Mouse (Mus musculus) heart, embryonic 11.5 days (tissue): ENCODE data around the gene Ing5. TPM values are rescaled to one million over a fixed set of nuclear protein-coding genes. Genes with fewer than 3 reads are reported as not detected.

Experiments
- ATAC-seq: fragments of 200-750 bp; cut with Nextera tagmentation; replicated peaks from 2 replicates; pipeline ENCODE4 v1.8.0; 2017; ENCODE audit warnings: moderate library complexity; ENCODE audit not compliant: insufficient number of reproducible peaks, low FRiP score, low TSS enrichment
- H3K27ac ChIP-seq: fragments of 300-500 bp; sonication (generic); 2 replicates; pipeline ENCODE4 v1.5.1; 2014; ENCODE audit warnings: mild to moderate bottlenecking, low read depth, low read length
- H3K27me3 ChIP-seq: fragments of 300-500 bp; sonication (generic); 2 replicates; pipeline ENCODE4 v1.6.1; 2014; ENCODE audit warnings: mild to moderate bottlenecking, low read length, mixed read lengths; ENCODE audit not compliant: control insufficient read depth, insufficient read depth
- H3K36me3 ChIP-seq: fragments of 300-500 bp; sonication (generic); 2 replicates; pipeline ENCODE4 v1.6.1; 2014; ENCODE audit warnings: mild to moderate bottlenecking, low read length, moderate library complexity, mixed read lengths; ENCODE audit not compliant: control insufficient read depth, insufficient read depth
- H3K4me1 ChIP-seq: fragments of 300-500 bp; sonication (generic); 2 replicates; pipeline ENCODE4 v1.6.1; 2014; ENCODE audit warnings: low read length; ENCODE audit not compliant: control insufficient read depth, insufficient read depth
- H3K4me2 ChIP-seq: fragments of 300-500 bp; sonication (generic); 2 replicates; pipeline ENCODE4 v1.6.1; 2014; ENCODE audit warnings: mild to moderate bottlenecking, moderate library complexity
- H3K4me3 ChIP-seq: fragments of 300-500 bp; sonication (generic); 2 replicates; pipeline ENCODE4 v1.5.1; 2014; ENCODE audit warnings: low read depth, low read length
- H3K9ac ChIP-seq: fragments of 300-500 bp; sonication (generic); 2 replicates; pipeline ENCODE4 v1.6.1; 2014; ENCODE audit warnings: mild to moderate bottlenecking, low read depth, low read length, moderate library complexity
- H3K9me3 ChIP-seq: fragments of 300-500 bp; sonication (generic); replicated peaks from 2 replicates; pipeline ENCODE4 v1.6.1; 2016; ENCODE audit warnings: low read length; ENCODE audit not compliant: control insufficient read depth
- WGBS: fragments of 180-500 bp; shearing (Covaris S2); extraction: QIAGEN DNeasy Blood & Tissue Kit; methylation state at CpG from one replicate; pipeline ENCODE4 v1.1.7; 2014; ENCODE audit not compliant: insufficient replicate concordance; 5-methylcytosine and 5-hydroxymethylcytosine counted together
- polyA plus RNA-seq: library from polyadenylated mRNA; unstranded; fragments of >200 nt; fragmentation: Nextera tagmentation; extraction: Ambion mirVana; gene quantifications from 2 replicates; pipeline ENCODE4 v1.2.1, GENCODE M21; 2014

Ing5 gene
- polyA plus RNA-seq, 1 experiment from 2014 or later, result 15.5 TPM

- no peaks in the 10 kb centered on the region for H3K4me1 ChIP-seq
- no peak overlapping the region for H3K27ac ChIP-seq
- H3K27me3 ChIP-seq, result no peaks in the 10 kb centered on the region
- WGBS, result 90% methylated on average over 6 of the region's 6 CpGs
- no peak overlapping the region for H3K4me2 ChIP-seq
- no peaks in the 10 kb centered on the region for H3K36me3 ChIP-seq
- no peaks in the 10 kb centered on the region for H3K9me3 ChIP-seq
- no peak overlapping the region for H3K9ac ChIP-seq
- H3K4me3 ChIP-seq, result no peak overlapping the region
- no peak for ATAC-seq
These were observed 36.2 kb upstream of the Ing5 start for GRCm38 (mm10) chr1:93767600-93767999.

DNA sequence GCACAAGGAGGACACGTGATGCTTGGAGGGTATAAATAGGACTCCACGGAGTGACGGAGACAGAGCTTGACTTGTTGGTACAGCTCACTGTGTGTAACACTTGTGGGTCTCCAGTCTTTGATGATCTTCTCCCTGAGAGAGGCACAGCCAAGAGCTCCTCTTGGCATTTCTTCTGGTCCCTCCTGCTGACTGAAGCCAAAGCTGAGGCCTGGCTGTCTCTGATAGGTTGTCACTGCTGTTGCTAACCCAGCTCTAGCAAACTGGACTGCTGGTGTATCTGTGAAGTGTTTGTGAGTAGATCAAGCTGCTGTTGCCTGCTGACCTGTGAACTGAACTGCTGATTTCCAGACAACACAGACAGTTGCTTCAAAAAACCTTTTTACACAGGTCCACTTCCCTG, 33.9 kb upstream of the Ing5 start:
- no peaks in the 10 kb centered on the region for H3K4me1 ChIP-seq
- H3K9me3 ChIP-seq, result no peaks in the 10 kb centered on the region
- no peak overlapping the region for H3K4me3 ChIP-seq
- H3K27me3 ChIP-seq, result no peaks in the 10 kb centered on the region
- no peak for ATAC-seq
- no peak overlapping the region for H3K9ac ChIP-seq
- no peak overlapping the region for H3K4me2 ChIP-seq
- whole genome bisulfite sequencing, result 87% methylated on average over 3 of the region's 3 CpGs
- H3K36me3 ChIP-seq, result peaks cover 14% of the 10 kb centered on the region
- no peak overlapping the region for H3K27ac ChIP-seq

GRCm38 (mm10) chr1:93776686-93777085, 27.1 kb upstream of the Ing5 start:
- no peak for ATAC-seq
- Histone ChIP-seq H3K27me3 (no peaks in the 10 kb centered on the region), H3K4me1 (no peaks in the 10 kb centered on the region), H3K4me2 (no peak overlapping the region), H3K36me3 (peaks cover 42% of the 10 kb centered on the region), H3K27ac (no peak overlapping the region), H3K9me3 (no peaks in the 10 kb centered on the region), H3K4me3 (no peak overlapping the region), H3K9ac (no peak overlapping the region)
- 87% methylated on average over 5 of the region's 5 CpGs for WGBS

DNA sequence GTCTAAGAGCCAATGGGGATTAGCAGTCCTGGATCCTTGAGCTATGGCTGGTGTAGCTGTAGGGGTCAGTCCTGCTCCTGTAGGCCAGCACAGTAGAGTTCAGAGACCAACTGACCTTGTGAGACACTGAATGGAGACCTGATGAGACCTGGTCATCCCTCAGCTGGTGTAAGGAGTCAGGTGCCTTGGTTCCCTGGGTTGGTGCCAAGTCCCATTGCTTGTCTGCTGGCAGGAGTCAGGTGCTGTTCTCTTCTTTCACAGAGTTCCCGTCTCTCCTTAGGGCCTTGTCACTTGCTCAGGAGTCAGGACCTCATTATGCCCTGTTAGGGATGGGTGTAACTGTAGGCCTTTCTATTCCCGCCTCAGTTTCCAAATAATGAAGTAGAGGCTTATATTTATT, 16.9 kb upstream of the Ing5 start:
- Histone ChIP-seq H3K27ac (no peak overlapping the region), H3K27me3 (no peaks in the 10 kb centered on the region), H3K4me1 (no peaks in the 10 kb centered on the region), H3K9ac (no peak overlapping the region), H3K9me3 (no peaks in the 10 kb centered on the region), H3K4me3 (no peak overlapping the region), H3K36me3 (peaks cover 49% of the 10 kb centered on the region), H3K4me2 (no peak overlapping the region)
- ATAC-seq, result no peak
- WGBS, result 89% methylated on average over 2 of the region's 2 CpGs

DNA sequence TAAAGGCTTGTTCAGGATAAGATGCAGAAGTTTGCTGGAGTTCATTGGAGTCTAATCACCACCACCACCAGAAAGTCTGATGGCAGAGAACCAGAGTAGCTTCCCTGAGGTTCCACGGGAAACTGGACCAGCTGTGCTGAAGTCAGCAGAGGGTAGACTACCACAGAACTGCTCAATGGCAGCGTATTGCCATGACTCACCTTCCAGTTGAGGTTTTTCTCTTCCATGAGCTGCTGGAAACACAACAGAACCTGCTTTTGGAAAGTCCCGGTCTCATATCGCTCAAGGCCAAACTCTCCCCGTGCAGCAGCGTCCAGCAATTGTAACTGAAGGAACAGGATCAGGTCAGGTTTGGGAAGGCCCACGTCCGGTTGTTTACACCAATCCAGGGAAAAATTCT, 9.2 kb upstream of the Ing5 start:
- H3K9ac ChIP-seq, result no peak overlapping the region
- H3K27ac ChIP-seq, result no peak overlapping the region
- no peak overlapping the region for H3K4me2 ChIP-seq
- no peaks in the 10 kb centered on the region for H3K4me1 ChIP-seq
- H3K4me3 ChIP-seq, result no peak overlapping the region
- no peak for ATAC-seq
- no peaks in the 10 kb centered on the region for H3K27me3 ChIP-seq
- 90% methylated on average over 8 of the region's 8 CpGs for WGBS
- H3K9me3 ChIP-seq, result no peaks in the 10 kb centered on the region
- peaks cover 41% of the 10 kb centered on the region for H3K36me3 ChIP-seq

- no peak for ATAC-seq
- Histone ChIP-seq H3K4me1 (no peaks in the 10 kb centered on the region; the same call in 1 of the 2 replicates), H3K27me3 (no peaks in the 10 kb centered on the region), H3K9ac (no peak overlapping the region), H3K4me2 (no peak overlapping the region), H3K27ac (no peak overlapping the region), H3K4me3 (no peak overlapping the region), H3K36me3 (peaks cover 43% of the 10 kb centered on the region), H3K9me3 (no peaks in the 10 kb centered on the region)
- 69% methylated on average over 8 of the region's 8 CpGs for WGBS
These were observed 7.9 kb upstream of the Ing5 start for GRCm38 (mm10) chr1:93795886-93796285.

DNA sequence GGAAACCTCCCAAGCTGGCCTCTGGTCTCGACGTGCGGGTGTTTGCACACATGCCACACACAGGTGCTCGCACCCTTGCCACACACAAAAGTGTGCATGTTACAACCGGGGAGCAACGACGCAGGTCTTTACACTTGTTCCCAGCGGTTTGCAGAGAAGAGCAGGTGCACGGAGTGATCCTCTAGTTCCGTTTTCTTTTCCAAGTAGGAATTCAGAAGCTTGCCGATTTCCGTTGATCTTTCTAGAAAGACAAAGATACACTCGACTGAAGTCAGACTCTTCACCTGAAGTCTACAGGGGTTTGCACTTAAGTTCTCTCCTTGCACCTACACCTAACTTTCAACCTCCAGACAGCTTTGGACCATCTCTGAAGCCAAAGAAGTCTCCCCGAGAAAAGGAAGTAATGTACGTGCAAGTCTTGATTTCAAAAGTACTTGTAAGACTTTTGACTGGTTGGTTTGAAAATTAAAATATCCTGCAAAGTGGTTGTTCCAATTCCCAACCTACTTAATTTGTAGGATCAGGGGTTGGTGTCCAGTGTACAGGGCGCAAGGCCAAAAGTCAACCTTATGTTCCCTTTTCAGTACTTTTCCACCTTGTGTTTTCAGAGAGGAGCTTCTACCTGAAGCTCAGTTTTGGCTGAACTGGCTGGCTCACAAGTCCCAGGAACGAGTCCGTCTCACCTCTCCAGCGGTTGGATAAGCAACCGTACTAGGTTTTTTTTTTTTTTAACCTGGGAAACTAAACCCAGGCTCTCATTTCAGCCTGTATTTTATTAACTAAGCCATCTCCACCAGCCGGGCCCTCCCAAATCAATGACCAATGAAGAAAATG, 2.9 kb upstream of the Ing5 start:
- no peaks in the 10 kb centered on the region for H3K27me3 ChIP-seq
- H3K4me1 ChIP-seq, result peaks cover 18% of the 10 kb centered on the region
- H3K4me2 ChIP-seq, result peak overlapping the region; percentile 81
- no peaks in the 10 kb centered on the region for H3K9me3 ChIP-seq
- peak overlapping the region; percentile 91; the same call in 1 of the 2 replicates for H3K27ac ChIP-seq
- ATAC-seq, result no peak
- H3K9ac ChIP-seq, result peak overlapping the region; percentile 88
- H3K36me3 ChIP-seq, result peaks cover 5% of the 10 kb centered on the region
- 68% methylated on average over 21 of the region's 21 CpGs for WGBS
- peak overlapping the region; percentile 83 for H3K4me3 ChIP-seq

DNA sequence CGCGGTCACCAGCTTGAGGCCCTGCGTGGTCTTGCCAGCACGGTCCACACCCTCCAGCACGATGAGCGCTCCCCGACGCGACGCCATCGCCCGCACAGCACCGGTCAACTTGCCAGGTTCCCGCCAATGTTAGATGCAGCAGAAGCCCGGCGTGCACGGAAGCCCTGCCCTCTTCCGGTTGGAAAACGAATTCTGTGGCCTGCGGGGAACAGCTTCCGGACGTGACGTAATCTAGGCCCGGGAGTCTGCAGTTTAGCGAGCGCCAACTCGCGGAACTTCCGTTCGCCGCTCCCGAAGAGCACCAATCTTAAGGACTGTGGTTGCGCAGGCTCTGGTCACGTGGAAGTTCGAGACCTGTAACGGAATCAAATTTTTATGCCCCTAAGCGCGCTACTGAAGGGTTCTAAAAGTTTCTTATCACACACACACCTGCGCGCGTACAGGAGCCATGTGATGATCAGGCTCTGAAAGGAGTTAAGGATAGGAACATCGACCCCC, 2.0 kb upstream of the Ing5 start, which contains the start of gene Dtymk:
Gene Dtymk (minus strand): TSS at position 194 of the 498 bp plus-strand sequence.
- Histone ChIP-seq H3K4me3 (peak within 1 kb of the TSS; percentile 83), H3K27me3 (no peaks in the 10 kb centered on the region), H3K4me1 (peaks cover 18% of the 10 kb centered on the region), H3K27ac (peak within 1 kb of the TSS; percentile 91), H3K4me2 (peak within 1 kb of the TSS; percentile 81), H3K9ac (peak within 1 kb of the TSS; percentile 88), H3K36me3 (peaks cover 10% of the 10 kb centered on the region), H3K9me3 (no peaks in the 10 kb centered on the region)
- WGBS, result under 1% methylated on average over 42 of the region's 42 CpGs
- peak; percentile 52 for ATAC-seq
